Comparison of ENCODE assay signal across 8 mouse cellular contexts in genomic region chr10:105572301-105572700, GRCm38 (mm10). TPM values are rescaled to one million over a fixed set of nuclear protein-coding genes. Genes with fewer than 3 reads are reported as not detected.
DNase-seq lines count a peak whose midpoint lies in the region; ATAC-seq lines count a peak whose summit lies in the region.

No protein-coding gene starts in this region.

- no peaks in the 10 kb centered on the region for H3K36me3 ChIP-seq in lung, embryonic 15.5 days
- no peaks in the 10 kb centered on the region for H3K36me3 ChIP-seq in liver, embryonic 13.5 days
- H3K36me3 ChIP-seq in stomach, embryonic 16.5 days (ENCODE audit: control insufficient read depth, insufficient read depth, low read length) = no peaks in the 10 kb centered on the region

- H3K4me2 ChIP-seq in lung, embryonic 15.5 days = peak overlapping the region; percentile 92
- H3K4me2 ChIP-seq in liver, embryonic 13.5 days = peak overlapping the region; percentile 97
- peak overlapping the region; percentile 97 for H3K4me2 ChIP-seq in stomach, embryonic 16.5 days (ENCODE audit: low read depth, low read length)

- no peaks in the 10 kb centered on the region for H3K27me3 ChIP-seq in lung, embryonic 15.5 days
- peaks cover 19% of the 10 kb centered on the region; the same call in 1 of the 2 replicates for H3K27me3 ChIP-seq in liver, embryonic 13.5 days
- no peaks in the 10 kb centered on the region for H3K27me3 ChIP-seq in stomach, embryonic 16.5 days (ENCODE audit: control insufficient read depth, insufficient read depth, low read length)

- H3K4me1 ChIP-seq in lung, embryonic 15.5 days = peaks cover 8% of the 10 kb centered on the region; the same call in 1 of the 2 replicates
- H3K4me1 ChIP-seq in liver, embryonic 13.5 days (replicated peaks) = peaks cover 22% of the 10 kb centered on the region
- peaks cover 5% of the 10 kb centered on the region; the same call in 1 of the 2 replicates for H3K4me1 ChIP-seq in stomach, embryonic 16.5 days (ENCODE audit: control insufficient read depth, insufficient read depth, low read length)

- no peak overlapping the region for H3K27ac ChIP-seq in lung, embryonic 15.5 days
- no peak overlapping the region for H3K27ac ChIP-seq in liver, embryonic 13.5 days
- H3K27ac ChIP-seq in stomach, embryonic 16.5 days (ENCODE audit: low read length) = no peak overlapping the region

- H3K9ac ChIP-seq in lung, embryonic 15.5 days = peak overlapping the region; percentile 14; the same call in 1 of the 2 replicates
- H3K9ac ChIP-seq in liver, embryonic 13.5 days = no peak overlapping the region
- H3K9ac ChIP-seq in stomach, embryonic 16.5 days (ENCODE audit: low read length) = peak overlapping the region; percentile 65

- ATAC-seq in cerebellum, adult (ENCODE audit: insufficient number of reproducible peaks, low FRiP score, low TSS enrichment) = no peak
- no peak for ATAC-seq in lung, embryonic 15.5 days (ENCODE audit: borderline replicate concordance, extremely low read depth, low FRiP score, low TSS enrichment)
- ATAC-seq in liver, embryonic 13.5 days (ENCODE audit: low read depth) = no peak
- ATAC-seq in stomach, embryonic 16.5 days (ENCODE audit: insufficient read depth, low FRiP score) = no peak

- no peaks in the 10 kb centered on the region for H3K9me3 ChIP-seq in lung, embryonic 15.5 days
- no peaks in the 10 kb centered on the region for H3K9me3 ChIP-seq in liver, embryonic 13.5 days (replicated peaks)
- no peaks in the 10 kb centered on the region for H3K9me3 ChIP-seq in stomach, embryonic 16.5 days (replicated peaks; ENCODE audit: control insufficient read depth, low read length)

- H3K4me3 ChIP-seq in lung, embryonic 15.5 days = peak overlapping the region; percentile 64
- H3K4me3 ChIP-seq in liver, embryonic 13.5 days (replicated peaks) = peak overlapping the region; percentile 72
- peak overlapping the region; percentile 88 for H3K4me3 ChIP-seq in stomach, embryonic 16.5 days (replicated peaks; ENCODE audit: low read length)

- peak; percentile 44 for DNase-seq in cerebellum, adult 9-10 months
- no peak for DNase-seq in lung, postnatal 14 days
- no peak for DNase-seq in liver, embryonic 13.5 days
- DNase-seq in thymus, adult 18-20 months = no peak
- no peak for DNase-seq in urinary bladder, postnatal 4 days (ENCODE audit: low spot score in 2 of 2)

- 57% methylated on average over 7 of the region's 7 CpGs for WGBS in lung, embryonic 15.5 days
- 65% methylated on average over 7 of the region's 7 CpGs for WGBS in liver, embryonic 13.5 days (ENCODE audit: insufficient replicate concordance)
- 53% methylated on average over 7 of the region's 7 CpGs for WGBS in stomach, embryonic 16.5 days

RNA-seq across cellular contexts. Expression of gene Tmtc2, which starts 1.9 kb away (rescaled TPM):
- 8.4 and 9.7 TPM in 2 replicates for polyA plus RNA-seq in lung, embryonic 15.5 days (2015; fragmentation: Nextera tagmentation; extraction: Ambion mirVana)
- 0.58 and 0.95 TPM in 2 replicates for polyA plus RNA-seq in liver, embryonic 13.5 days (2015; fragmentation: Nextera tagmentation; extraction: Ambion mirVana)
- 8.9 and 9.6 TPM in 2 replicates for polyA plus RNA-seq in stomach, embryonic 16.5 days (2015; fragmentation: Nextera tagmentation; extraction: Ambion mirVana)
